Mouse (Mus musculus): ENCODE measurements around the gene Plekhg5. TPM values are rescaled to one million over a fixed set of nuclear protein-coding genes. Genes with fewer than 3 reads are reported as not detected.

Gene Plekhg5
- polyA plus RNA-seq, 1 experiment = 65.8 TPM

GRCm38 (mm10) chr4:152135363-152135762 is 63.1 kb downstream of the Plekhg5 start:
- Histone ChIP-seq H3K79me2 (ENCODE audit: control insufficient read depth, insufficient read depth) (no peaks in the 10 kb centered on the region), H3K4me2 (ENCODE audit: low read depth) (no peak overlapping the region), H3ac (ENCODE audit: control insufficient read depth, insufficient read length) (no peak overlapping the region), H3K4me3 (no peak overlapping the region), H3K36me3 (ENCODE audit: control insufficient read depth, insufficient read depth) (no peaks in the 10 kb centered on the region), H3K27me3 (ENCODE audit: control insufficient read depth, insufficient read depth, insufficient read length) (peaks cover 22% of the 10 kb centered on the region)
- no peak for TF ChIP-seq MYOG (IDR thresholded peaks at IDR 0.05; ENCODE audit: control insufficient read depth in 1 of 3, insufficient read depth in 1 of 3, insufficient read length in 2 of 3, low read depth in 2 of 3)
- TF ChIP-seq POLR2AphosphoS2 (IDR thresholded peaks at IDR 0.05; ENCODE audit: insufficient read length, low read depth) = no peak
- no peak for TF ChIP-seq USF1 (IDR thresholded peaks at IDR 0.05; ENCODE audit: low read depth)
- no peak for TF ChIP-seq POLR2A (IDR thresholded peaks at IDR 0.05; ENCODE audit: insufficient read length, low read depth)
- TF ChIP-seq MYOD1 (IDR thresholded peaks at IDR 0.05; ENCODE audit: control insufficient read depth in 1 of 3, insufficient read length in 2 of 3, low read depth in 2 of 3) = no peak
- no peak for TF ChIP-seq CEBPB (IDR thresholded peaks at IDR 0.05; ENCODE audit: insufficient read depth, poor library complexity, severe bottlenecking)
- no peak for TF ChIP-seq TCF12 (IDR thresholded peaks at IDR 0.05; ENCODE audit: insufficient read depth, poor library complexity, severe bottlenecking)
- no peak for TF ChIP-seq TCF3 (IDR thresholded peaks at IDR 0.05; ENCODE audit: insufficient read length, low read depth)
- no peak for TF ChIP-seq REST (IDR thresholded peaks at IDR 0.05; ENCODE audit: insufficient read depth, insufficient read length)
- no peak for TF ChIP-seq MAX (IDR thresholded peaks at IDR 0.05; ENCODE audit: low read depth)
- no peak for TF ChIP-seq E2F4 (IDR thresholded peaks at IDR 0.05; ENCODE audit: insufficient read depth)
- no peak for TF ChIP-seq SRF (IDR thresholded peaks at IDR 0.05; ENCODE audit: control insufficient read depth, insufficient read length, low read depth)

GRCm38 (mm10) chr4:152136112-152136875 is 64.0 kb downstream of the Plekhg5 start:
- no peak for TF ChIP-seq E2F4 (IDR thresholded peaks at IDR 0.05; ENCODE audit: insufficient read depth)
- no peak for TF ChIP-seq TCF12 (IDR thresholded peaks at IDR 0.05; ENCODE audit: insufficient read depth, poor library complexity, severe bottlenecking)
- no peak for TF ChIP-seq USF1 (IDR thresholded peaks at IDR 0.05; ENCODE audit: low read depth)
- no peak for TF ChIP-seq MYOD1 (IDR thresholded peaks at IDR 0.05; ENCODE audit: control insufficient read depth in 1 of 3, insufficient read length in 2 of 3, low read depth in 2 of 3)
- no peaks in the 10 kb centered on the region for H3K36me3 ChIP-seq (ENCODE audit: control insufficient read depth, insufficient read depth)
- H3K4me3 ChIP-seq = no peak overlapping the region
- no peaks in the 10 kb centered on the region for H3K79me2 ChIP-seq (ENCODE audit: control insufficient read depth, insufficient read depth)
- H3ac ChIP-seq (ENCODE audit: control insufficient read depth, insufficient read length) = no peak overlapping the region
- peaks cover 26% of the 10 kb centered on the region for H3K27me3 ChIP-seq (ENCODE audit: control insufficient read depth, insufficient read depth, insufficient read length)
- no peak overlapping the region for H3K4me2 ChIP-seq (ENCODE audit: low read depth)

GRCm38 (mm10) chr4:152136876-152137250 is 64.6 kb downstream of the Plekhg5 start:
- no peaks in the 10 kb centered on the region for H3K79me2 ChIP-seq (ENCODE audit: control insufficient read depth, insufficient read depth)
- no peak overlapping the region for H3ac ChIP-seq (ENCODE audit: control insufficient read depth, insufficient read length)
- no peaks in the 10 kb centered on the region for H3K36me3 ChIP-seq (ENCODE audit: control insufficient read depth, insufficient read depth)
- H3K4me3 ChIP-seq = no peak overlapping the region
- H3K4me2 ChIP-seq (ENCODE audit: low read depth) = no peak overlapping the region
- H3K27me3 ChIP-seq (ENCODE audit: control insufficient read depth, insufficient read depth, insufficient read length) = peaks cover 26% of the 10 kb centered on the region
- no peak for TF ChIP-seq REST (IDR thresholded peaks at IDR 0.05; ENCODE audit: insufficient read depth, insufficient read length)
- no peak for TF ChIP-seq CEBPB (IDR thresholded peaks at IDR 0.05; ENCODE audit: insufficient read depth, poor library complexity, severe bottlenecking)
- TF ChIP-seq E2F4 (IDR thresholded peaks at IDR 0.05; ENCODE audit: insufficient read depth) = no peak
- TF ChIP-seq TCF12 (IDR thresholded peaks at IDR 0.05; ENCODE audit: insufficient read depth, poor library complexity, severe bottlenecking) = no peak
- TF ChIP-seq POLR2A (IDR thresholded peaks at IDR 0.05; ENCODE audit: insufficient read length, low read depth) = no peak
- TF ChIP-seq MYOD1 (IDR thresholded peaks at IDR 0.05; ENCODE audit: control insufficient read depth in 1 of 3, insufficient read length in 2 of 3, low read depth in 2 of 3) = no peak
- no peak for TF ChIP-seq USF1 (IDR thresholded peaks at IDR 0.05; ENCODE audit: low read depth)
- TF ChIP-seq MAX (IDR thresholded peaks at IDR 0.05; ENCODE audit: low read depth) = no peak

- no peak for TF ChIP-seq MAX (IDR thresholded peaks at IDR 0.05; ENCODE audit: low read depth)
- TF ChIP-seq SRF (IDR thresholded peaks at IDR 0.05; ENCODE audit: control insufficient read depth, insufficient read length, low read depth) = peak; percentile 12
- peak in 1 of 3 experiments; percentile 36 for TF ChIP-seq MYOD1 (IDR thresholded peaks at IDR 0.05; ENCODE audit: control insufficient read depth in 1 of 3, insufficient read length in 2 of 3, low read depth in 2 of 3)
- TF ChIP-seq MYOG (IDR thresholded peaks at IDR 0.05; ENCODE audit: control insufficient read depth in 1 of 3, insufficient read depth in 1 of 3, insufficient read length in 2 of 3, low read depth in 2 of 3) = peak in 1 of 3 experiments; percentile 1
- peak; percentile 19 for TF ChIP-seq POLR2A (IDR thresholded peaks at IDR 0.05; ENCODE audit: insufficient read length, low read depth)
- no peak for TF ChIP-seq TCF3 (IDR thresholded peaks at IDR 0.05; ENCODE audit: insufficient read length, low read depth)
- no peak for TF ChIP-seq E2F4 (IDR thresholded peaks at IDR 0.05; ENCODE audit: insufficient read depth)
- no peak for TF ChIP-seq POLR2AphosphoS2 (IDR thresholded peaks at IDR 0.05; ENCODE audit: insufficient read length, low read depth)
- no peak for TF ChIP-seq TCF12 (IDR thresholded peaks at IDR 0.05; ENCODE audit: insufficient read depth, poor library complexity, severe bottlenecking)
- TF ChIP-seq REST (IDR thresholded peaks at IDR 0.05; ENCODE audit: insufficient read depth, insufficient read length) = no peak
- TF ChIP-seq CEBPB (IDR thresholded peaks at IDR 0.05; ENCODE audit: insufficient read depth, poor library complexity, severe bottlenecking) = no peak
- TF ChIP-seq USF1 (IDR thresholded peaks at IDR 0.05; ENCODE audit: low read depth) = no peak
- Histone ChIP-seq H3K79me2 (ENCODE audit: control insufficient read depth, insufficient read depth) (no peaks in the 10 kb centered on the region), H3K36me3 (ENCODE audit: control insufficient read depth, insufficient read depth) (no peaks in the 10 kb centered on the region), H3K4me2 (ENCODE audit: low read depth) (peak overlapping the region; percentile 59), H3K4me3 (no peak overlapping the region), H3K27me3 (ENCODE audit: control insufficient read depth, insufficient read depth, insufficient read length) (peaks cover 14% of the 10 kb centered on the region), H3ac (ENCODE audit: control insufficient read depth, insufficient read length) (no peak overlapping the region)
These were observed 66.4 kb downstream of the Plekhg5 start for GRCm38 (mm10) chr4:152138497-152139260.
